Mouse (Mus musculus) midbrain, postnatal 0 days (tissue): ENCODE data around the gene Abl1. TPM values are rescaled to one million over a fixed set of nuclear protein-coding genes. Genes with fewer than 3 reads are reported as not detected.

Experiments
- ATAC-seq: fragments of 200-750 bp; cut with Nextera tagmentation; 2 replicates; pipeline ENCODE4 v1.8.0; 2017; ENCODE audit warnings: moderate number of reproducible peaks, mild to moderate bottlenecking, moderate TSS enrichment, moderate library complexity; ENCODE audit not compliant: low FRiP score
- DNase-seq: peaks from one replicate; pipeline ENCODE4 v3.0.0-alpha.2; 2015; ENCODE audit warnings: low spot score
- H3K27ac ChIP-seq: fragments of 300-500 bp; sonication (generic); 2 replicates; pipeline ENCODE4 v1.5.1; 2014; ENCODE audit warnings: low read depth, mild to moderate bottlenecking, low read length, mixed read lengths
- H3K27me3 ChIP-seq: fragments of 300-500 bp; sonication (generic); 2 replicates; pipeline ENCODE4 v1.6.1; 2014; ENCODE audit warnings: low read length, control low read depth, mixed read lengths; ENCODE audit not compliant: insufficient read depth
- H3K36me3 ChIP-seq: fragments of 300-500 bp; sonication (generic); 2 replicates; pipeline ENCODE4 v1.6.1; 2014; ENCODE audit warnings: low read length, control low read depth, mixed read lengths; ENCODE audit not compliant: insufficient read depth
- H3K4me1 ChIP-seq: fragments of 300-500 bp; sonication (generic); 2 replicates; pipeline ENCODE4 v1.6.1; 2014; ENCODE audit warnings: mild to moderate bottlenecking, control low read depth, antibody characterized with exemption, low read length, mixed read lengths; ENCODE audit not compliant: insufficient read depth
- H3K4me2 ChIP-seq: fragments of 300-500 bp; sonication (generic); 2 replicates; pipeline ENCODE4 v1.6.1; 2014; ENCODE audit warnings: low read depth, mild to moderate bottlenecking, low read length, mixed read lengths; ENCODE audit not compliant: poor library complexity, severe bottlenecking
- H3K4me3 ChIP-seq: fragments of 300-500 bp; sonication (generic); 2 replicates; pipeline ENCODE4 v1.5.1; 2014; ENCODE audit warnings: low read depth, mild to moderate bottlenecking, low read length, moderate library complexity
- H3K9ac ChIP-seq: fragments of 300-500 bp; sonication (generic); replicated peaks from 2 replicates; pipeline ENCODE4 v1.6.1; 2014; ENCODE audit warnings: mild to moderate bottlenecking, low read length, moderate library complexity, mixed read lengths; ENCODE audit not compliant: poor library complexity, severe bottlenecking
- H3K9me3 ChIP-seq: fragments of 300-500 bp; sonication (generic); 2 replicates; pipeline ENCODE4 v1.6.1; 2016; ENCODE audit warnings: low read length, control low read depth
- CTCF ChIP-seq: IDR thresholded peaks from 2 replicates; pipeline ENCODE4 v1.5.1; 2016; ENCODE audit warnings: antibody characterized with exemption, mild to moderate bottlenecking
- WGBS: fragments of 180-500 bp; shearing (Covaris S2); extraction: QIAGEN DNeasy Blood & Tissue Kit; methylation state at CpG from one replicate; pipeline ENCODE4 v1.1.7; 2014; 5-methylcytosine and 5-hydroxymethylcytosine counted together
- polyA plus RNA-seq: library from polyadenylated mRNA; unstranded; fragments of >200 nt; fragmentation: Nextera tagmentation; extraction: Ambion mirVana; gene quantifications from 2 replicates; pipeline ENCODE4 v1.2.1, GENCODE M21; 2015
- total RNA-seq: library from RNA; depleted of rRNA; stranded (reverse); fragments of >200 nt; gene quantifications from 2 replicates; pipeline ENCODE4 v1.2.3, GENCODE M21; 2014

Gene Abl1
- total and polyA plus RNA-seq, 2 experiments from 2014 or later: 13.1 to 50.1 TPM

DNA sequence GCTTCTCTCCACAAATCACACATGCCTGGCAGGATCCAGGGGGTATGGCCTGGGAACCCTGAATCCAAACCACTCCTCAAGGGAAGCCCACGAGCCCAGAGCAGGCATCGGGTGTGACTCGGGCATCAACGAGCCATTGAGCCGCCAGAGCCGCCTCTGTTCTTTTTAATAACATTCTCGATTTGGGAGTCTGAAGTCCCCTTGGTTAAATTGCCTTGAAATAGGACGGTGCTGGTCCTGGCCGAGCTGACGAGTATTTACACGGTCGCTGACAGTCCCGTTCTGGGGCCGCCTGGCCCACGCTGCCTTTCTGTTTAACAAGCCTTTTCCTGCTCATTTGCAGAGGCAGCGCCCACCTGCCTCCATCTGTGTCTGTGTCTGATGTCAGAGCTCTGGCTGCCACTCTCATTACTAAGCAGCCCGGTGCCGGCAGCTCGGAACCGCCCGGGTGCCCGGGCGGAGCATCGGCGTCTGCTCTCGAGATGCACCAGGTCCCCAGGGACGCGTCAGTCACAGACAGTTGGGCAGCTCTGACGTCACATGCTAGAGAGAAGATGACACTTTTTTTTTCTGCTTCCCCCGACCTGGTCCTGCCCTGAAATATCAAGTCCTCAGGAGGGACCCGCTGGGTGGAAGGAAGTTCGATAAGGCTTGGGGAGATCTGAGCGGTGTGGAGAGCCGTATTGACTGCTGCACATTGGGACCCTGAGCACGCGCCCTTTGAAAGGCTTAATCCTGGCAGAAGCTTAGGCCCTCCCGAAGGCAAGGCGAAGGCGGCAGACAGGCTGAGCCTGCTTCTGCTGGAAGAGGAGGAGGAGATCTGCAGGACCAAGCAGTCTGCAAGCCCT is 134.6 kb downstream of the Abl1 start:
- H3K9me3 ChIP-seq: no peaks in the 10 kb centered on the region
- 6% methylated on average over 39 of the region's 39 CpGs for WGBS
- H3K27me3 ChIP-seq: no peaks in the 10 kb centered on the region
- H3K4me3 ChIP-seq: no peak overlapping the region
- DNase-seq: peak; percentile 80
- H3K4me1 ChIP-seq: no peaks in the 10 kb centered on the region; the same call in 1 of the 2 replicates
- TF ChIP-seq CTCF: no peak
- H3K9ac ChIP-seq: 0 out of 2 replicates have a peak overlapping the region, but pooled peaks have one; percentile 30
- ATAC-seq: peak; percentile 67
- peak overlapping the region; percentile 60 for H3K27ac ChIP-seq
- no peaks in the 10 kb centered on the region for H3K36me3 ChIP-seq
- H3K4me2 ChIP-seq: peak overlapping the region; percentile 35

DNA sequence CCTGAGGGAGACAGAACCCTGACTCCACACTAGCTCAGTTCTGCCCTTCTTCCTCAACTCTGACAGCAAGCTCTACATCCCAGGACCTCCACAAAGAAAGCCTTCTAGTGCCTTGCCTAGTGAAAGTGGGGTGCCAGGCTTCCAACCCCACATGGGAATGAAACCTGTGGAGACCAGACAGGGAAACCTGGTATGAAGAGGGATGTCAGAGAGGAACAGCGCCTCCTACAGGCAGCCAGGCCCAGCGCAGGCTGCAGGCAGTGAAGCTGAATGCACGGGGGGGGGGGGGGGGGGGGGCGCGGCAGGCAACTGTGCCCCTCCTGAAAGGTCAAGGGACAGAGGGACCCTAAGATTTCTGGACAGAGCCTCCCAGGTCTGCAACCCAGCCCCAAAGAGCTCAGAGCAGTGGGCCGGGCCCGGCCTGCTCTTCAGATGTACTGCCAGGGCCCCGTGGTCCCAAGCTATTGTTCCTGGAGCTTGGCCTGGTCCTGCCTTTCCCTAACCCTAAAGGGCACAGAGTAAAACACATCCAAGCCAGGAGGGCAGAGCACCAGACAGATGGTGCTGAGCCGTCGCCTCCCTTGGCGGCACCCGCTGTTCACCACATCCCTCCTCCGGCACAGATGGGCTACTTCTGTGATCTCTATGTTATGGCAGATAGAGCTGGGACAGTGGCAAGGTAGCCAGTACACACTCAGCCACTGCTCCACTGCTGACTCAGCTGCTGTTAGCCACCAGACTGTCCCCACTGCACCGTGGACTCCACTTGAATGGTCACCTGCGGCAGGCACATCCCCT is 136.0 kb downstream of the Abl1 start:
- Histone ChIP-seq H3K36me3 (no peaks in the 10 kb centered on the region), H3K27me3 (no peaks in the 10 kb centered on the region), H3K9ac (no peak overlapping the region), H3K4me2 (no peak overlapping the region), H3K27ac (no peak overlapping the region), H3K9me3 (no peaks in the 10 kb centered on the region), H3K4me1 (peaks cover 4% of the 10 kb centered on the region; the same call in 1 of the 2 replicates), H3K4me3 (no peak overlapping the region)
- DNase-seq (no peak), ATAC-seq (no peak)
- 79% methylated on average over 10 of the region's 15 CpGs for WGBS
- peak; percentile 61 for TF ChIP-seq CTCF

DNA sequence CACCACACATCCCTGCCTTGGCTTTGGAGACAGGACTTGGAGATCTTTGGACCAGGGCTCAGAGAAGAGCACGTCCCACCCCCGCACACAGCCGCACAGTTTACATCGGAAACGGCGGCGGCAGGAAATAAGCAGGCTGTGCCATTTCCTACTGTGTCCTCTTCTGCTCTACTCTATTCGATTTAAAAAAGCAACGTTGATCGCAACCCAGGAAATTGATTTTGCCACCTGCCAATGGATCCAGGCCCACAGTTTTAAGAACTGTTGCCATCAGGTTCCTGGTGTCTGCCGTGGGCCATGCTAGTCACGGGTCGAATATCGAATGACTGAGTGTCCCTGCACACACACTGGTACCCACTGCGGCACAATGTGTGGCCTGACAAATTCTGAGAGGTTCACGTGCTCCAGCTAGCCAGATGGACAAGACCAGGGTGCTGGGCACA is 137.3 kb downstream of the Abl1 start:
- Histone ChIP-seq H3K9ac (no peak overlapping the region), H3K27ac (no peak overlapping the region), H3K4me3 (no peak overlapping the region), H3K4me2 (no peak overlapping the region), H3K36me3 (no peaks in the 10 kb centered on the region), H3K9me3 (no peaks in the 10 kb centered on the region), H3K27me3 (no peaks in the 10 kb centered on the region), H3K4me1 (peaks cover 4% of the 10 kb centered on the region; the same call in 1 of the 2 replicates)
- 80% methylated on average over 16 of the region's 16 CpGs for WGBS
- DNase-seq: no peak
- ATAC-seq: no peak
- TF ChIP-seq CTCF: no peak

DNA sequence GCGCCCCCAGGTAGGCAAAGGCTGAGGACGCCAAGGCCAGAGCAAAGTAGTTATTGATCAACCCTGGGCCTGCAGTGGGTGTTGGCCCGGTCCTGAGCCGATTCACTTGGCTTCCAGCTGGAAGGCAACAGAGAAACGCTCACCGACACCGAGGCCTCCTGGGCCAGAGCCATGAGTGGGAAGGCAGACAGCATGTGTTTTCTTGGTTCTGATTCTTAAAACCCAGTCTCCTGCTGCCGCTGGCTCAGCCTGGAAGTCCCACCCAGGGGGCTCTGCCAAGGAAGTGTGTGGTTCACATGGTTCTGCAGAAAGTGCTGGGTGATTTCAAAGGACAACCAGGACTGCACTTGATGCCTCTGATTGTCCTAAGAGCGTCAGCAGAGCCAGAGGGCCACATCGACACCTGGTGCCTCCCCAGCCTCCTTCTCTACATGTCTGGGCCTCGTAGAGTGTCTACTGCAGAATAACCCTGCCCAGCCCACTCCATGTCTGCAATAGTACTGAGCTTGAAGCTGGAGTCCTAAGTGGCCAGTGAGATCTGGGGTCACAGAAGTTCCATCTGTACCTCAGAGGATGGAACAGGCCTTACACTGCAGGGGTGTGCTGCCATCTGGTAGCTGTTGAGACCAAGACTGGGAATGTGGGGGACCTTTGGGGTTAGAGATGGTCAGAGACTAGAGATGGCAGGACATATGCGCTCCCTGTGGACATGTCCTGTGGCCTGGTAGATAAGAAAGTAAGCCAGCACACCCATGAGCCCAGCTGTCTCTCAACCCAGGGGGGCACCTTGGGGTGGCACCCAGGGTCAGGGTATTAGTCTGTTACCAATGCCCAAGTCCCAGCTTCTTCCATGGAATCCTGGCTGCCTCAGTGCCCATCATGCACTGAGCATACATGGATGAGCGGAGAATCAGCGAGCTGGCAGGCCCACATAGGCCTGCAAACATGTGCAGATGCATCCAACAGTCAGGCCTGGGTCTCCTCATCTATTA is 138.2 kb downstream of the Abl1 start:
- Histone ChIP-seq H3K4me3 (no peak overlapping the region), H3K4me2 (no peak overlapping the region), H3K27ac (no peak overlapping the region), H3K4me1 (peaks cover 4% of the 10 kb centered on the region; the same call in 1 of the 2 replicates), H3K9ac (no peak overlapping the region), H3K36me3 (no peaks in the 10 kb centered on the region), H3K9me3 (no peaks in the 10 kb centered on the region), H3K27me3 (no peaks in the 10 kb centered on the region)
- ATAC-seq (no peak), DNase-seq (no peak)
- TF ChIP-seq CTCF: no peak
- 84% methylated on average over 14 of the region's 14 CpGs for WGBS

DNA sequence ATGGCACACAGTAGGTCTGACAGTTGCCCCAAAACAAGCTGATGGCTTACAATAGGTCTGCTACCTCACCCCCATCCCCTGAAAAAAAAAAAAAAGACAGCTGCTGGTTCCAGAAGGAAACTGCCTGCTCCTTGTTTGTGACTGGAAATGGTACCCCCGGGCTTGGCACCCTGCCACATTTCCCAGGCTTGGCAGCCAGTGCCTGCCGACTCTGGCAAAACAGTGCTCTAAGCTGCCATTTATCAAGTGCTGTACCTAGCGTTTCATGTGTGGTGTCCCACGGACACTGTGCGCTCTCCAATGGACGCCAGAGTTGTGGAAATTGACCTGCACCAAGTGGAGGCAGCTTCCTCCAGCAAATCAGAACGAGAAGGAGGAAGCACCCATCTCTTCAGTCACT is 139.7 kb downstream of the Abl1 start:
- 35% methylated on average over 7 of the region's 7 CpGs for WGBS
- Histone ChIP-seq H3K4me2 (no peak overlapping the region), H3K4me1 (peaks cover 4% of the 10 kb centered on the region; the same call in 1 of the 2 replicates), H3K36me3 (no peaks in the 10 kb centered on the region), H3K4me3 (no peak overlapping the region), H3K27me3 (no peaks in the 10 kb centered on the region), H3K9ac (0 out of 2 replicates have a peak overlapping the region, but pooled peaks have one; percentile 8), H3K27ac (no peak overlapping the region; the same call in 1 of the 2 replicates), H3K9me3 (no peaks in the 10 kb centered on the region)
- ATAC-seq (no peak), DNase-seq (peak; percentile 85)
- TF ChIP-seq CTCF: no peak
